Mouse (Mus musculus) bone marrow, adult 2 months (tissue): ENCODE measurements around the gene Mgat5b.

Experiments used
- CTCF ChIP-seq: fragments of 200-500 bp; IDR thresholded peaks from 2 replicates; pipeline ENCODE4 v1.5.1; 2011; ENCODE audit warnings: low read length, control low read depth; ENCODE audit not compliant: control insufficient read depth, insufficient read depth
- POLR2A ChIP-seq: fragments of 200-500 bp; IDR thresholded peaks from 2 replicates; pipeline ENCODE4 v1.6.1; 2011; ENCODE audit warnings: low read depth, mild to moderate bottlenecking, control low read depth, low read length, borderline replicate concordance; ENCODE audit not compliant: control insufficient read depth

GRCm38 (mm10) chr11:116899247-116899646 is 19.4 kb upstream of the Mgat5b start:
- TF ChIP-seq CTCF (no peak), POLR2A (no peak)
